Mouse (Mus musculus) MEL (cell line): ENCODE results near the gene Napepld. TPM values are rescaled to one million over a fixed set of nuclear protein-coding genes. Genes with fewer than 3 reads are reported as not detected.

Experiments
- DNase-seq: peaks from one replicate; pipeline ENCODE4 v3.0.0; 2011; ENCODE audit warnings: low read depth, low spot score
- H3K27ac ChIP-seq: 2 replicates; pipeline ENCODE4 v1.5.1; 2012; ENCODE audit warnings: low read depth, mild to moderate bottlenecking, control low read depth, low read length, moderate library complexity; ENCODE audit not compliant: control insufficient read depth
- H3K27me3 ChIP-seq, 2 experiments: fragments of 150-350 bp in 1 of 2; sonication (generic) in 1 of 2; 2 replicates each; pipeline ENCODE4 v1.6.1; 2012; ENCODE audit warnings: low read length in 2 of 2, mild to moderate bottlenecking in 2 of 2, improper control_type of control experiment in 1 of 2, moderate library complexity in 1 of 2; ENCODE audit not compliant: insufficient read depth in 2 of 2, control insufficient read depth in 1 of 2
- H3K36me3 ChIP-seq, 2 experiments: 2 replicates each; pipeline ENCODE4 v1.6.1; 2012 to 2014; ENCODE audit warnings: low read length in 2 of 2, improper control_type of control experiment in 1 of 2, inconsistent platforms in 1 of 2, mild to moderate bottlenecking in 1 of 2; ENCODE audit not compliant: insufficient read depth in 2 of 2, control insufficient read depth in 1 of 2
- H3K4me1 ChIP-seq, 2 experiments: fragments of 150-350 bp in 1 of 2; sonication (generic) in 1 of 2; 2 replicates each; pipeline ENCODE4 v1.6.1; 2012; ENCODE audit warnings: low read length in 2 of 2, improper control_type of control experiment in 1 of 2, mild to moderate bottlenecking in 1 of 2; ENCODE audit not compliant: insufficient read depth in 2 of 2, control insufficient read depth in 1 of 2
- H3K4me3 ChIP-seq, 2 experiments: fragments of 150-350 bp in 1 of 2; sonication (generic) in 1 of 2; 2 replicates each; pipeline ENCODE4 v1.5.1; 2012; ENCODE audit warnings: low read depth in 2 of 2, low read length in 2 of 2, mild to moderate bottlenecking in 2 of 2, moderate library complexity in 2 of 2, control low read depth in 1 of 2, improper control_type of control experiment in 1 of 2; ENCODE audit not compliant: control insufficient read depth in 1 of 2, insufficient read depth in 1 of 2
- H3K79me2 ChIP-seq: 2 replicates; pipeline ENCODE4 v1.6.1; 2012; ENCODE audit warnings: mild to moderate bottlenecking, low read length, moderate library complexity; ENCODE audit not compliant: control insufficient read depth, poor library complexity, insufficient read depth
- H3K9ac ChIP-seq: 2 replicates; pipeline ENCODE4 v1.6.1; 2012; ENCODE audit warnings: low read depth, mild to moderate bottlenecking, control low read depth, low read length, moderate library complexity; ENCODE audit not compliant: control insufficient read depth, poor library complexity, severe bottlenecking
- H3K9me3 ChIP-seq: fragments of 150-350 bp; sonication (generic); replicated peaks from 2 replicates; pipeline ENCODE4 v1.6.1; 2012; ENCODE audit warnings: mild to moderate bottlenecking, low read length, improper control_type of control experiment, moderate library complexity; ENCODE audit not compliant: insufficient read depth
- BHLHE40 ChIP-seq: IDR thresholded peaks from 2 replicates; pipeline ENCODE4 v1.6.1; 2012; ENCODE audit warnings: low read depth, mild to moderate bottlenecking, inconsistent platforms, low read length, improper control_type of control experiment, borderline replicate concordance
- CHD2 ChIP-seq: IDR thresholded peaks from 2 replicates; pipeline ENCODE4 v1.6.1; 2011; ENCODE audit warnings: low read length, improper control_type of control experiment
- EP300 ChIP-seq, 2 experiments: IDR thresholded peaks; 2 replicates each; pipeline ENCODE4 v1.6.1; 2011; ENCODE audit warnings: improper control_type of control experiment in 2 of 2, low read length in 2 of 2, low read depth in 1 of 2, mild to moderate bottlenecking in 1 of 2
- GATA1 ChIP-seq: IDR thresholded peaks from 2 replicates; pipeline ENCODE4 v1.6.1; 2011; ENCODE audit warnings: low read depth, low read length, improper control_type of control experiment
- JUND ChIP-seq: IDR thresholded peaks from 2 replicates; pipeline ENCODE4 v1.6.1; 2011; ENCODE audit warnings: low read depth, mild to moderate bottlenecking, improper control_type of control experiment, low read length
- MXI1 ChIP-seq: IDR thresholded peaks from 2 replicates; pipeline ENCODE4 v1.6.1; 2011; ENCODE audit warnings: mild to moderate bottlenecking, low read depth, low read length, improper control_type of control experiment
- MYC ChIP-seq: IDR thresholded peaks from 2 replicates; pipeline ENCODE4 v1.6.1; 2011; ENCODE audit warnings: low read depth, mild to moderate bottlenecking, low read length, improper control_type of control experiment, moderate library complexity
- NELFE ChIP-seq: IDR thresholded peaks from 2 replicates; pipeline ENCODE4 v1.6.1; 2011; ENCODE audit warnings: low read depth, low read length, improper control_type of control experiment
- RCOR1 ChIP-seq: IDR thresholded peaks from 2 replicates; pipeline ENCODE4 v1.6.1; 2012; ENCODE audit warnings: low read depth, mild to moderate bottlenecking, inconsistent platforms, low read length, improper control_type of control experiment
- SIN3A ChIP-seq: IDR thresholded peaks from 2 replicates; pipeline ENCODE4 v1.6.1; 2012; ENCODE audit warnings: low read length, improper control_type of control experiment, inconsistent platforms
- TAL1 ChIP-seq: IDR thresholded peaks from 2 replicates; pipeline ENCODE4 v1.6.1; 2012; ENCODE audit warnings: mild to moderate bottlenecking, inconsistent platforms, low read length, moderate library complexity, mixed read lengths
- TBP ChIP-seq: IDR thresholded peaks from 2 replicates; pipeline ENCODE4 v1.8.0; 2011; ENCODE audit warnings: low read depth, low read length, improper control_type of control experiment
- TCF12 ChIP-seq: IDR thresholded peaks from 2 replicates; pipeline ENCODE4 v1.6.1; 2014; ENCODE audit warnings: low read depth, mild to moderate bottlenecking, inconsistent platforms, low read length, improper control_type of control experiment, moderate library complexity
- USF1 ChIP-seq: IDR thresholded peaks from 2 replicates; pipeline ENCODE4 v1.6.1; 2014; ENCODE audit warnings: low read depth, mild to moderate bottlenecking, inconsistent platforms, low read length, improper control_type of control experiment, moderate library complexity
- USF2 ChIP-seq, 2 experiments: IDR thresholded peaks; 2 replicates each; pipeline ENCODE4 v1.6.1; 2011 to 2012; ENCODE audit warnings: improper control_type of control experiment in 2 of 2, low read length in 2 of 2, borderline replicate concordance in 1 of 2, inconsistent platforms in 1 of 2, low read depth in 1 of 2, mild to moderate bottlenecking in 1 of 2; ENCODE audit not compliant: insufficient read depth in 1 of 2
- ZC3H11A ChIP-seq: IDR thresholded peaks from 2 replicates; pipeline ENCODE4 v1.6.1; 2012; ENCODE audit warnings: low read depth, mild to moderate bottlenecking, inconsistent platforms, low read length, improper control_type of control experiment
- ZNF384 ChIP-seq: IDR thresholded peaks from 2 replicates; pipeline ENCODE4 v1.6.1; 2012; ENCODE audit warnings: low read depth, mild to moderate bottlenecking, inconsistent platforms, low read length, improper control_type of control experiment
- polyA plus RNA-seq, 2 experiments: library from polyadenylated mRNA; stranded (reverse) in 1 of 2; unstranded in 1 of 2; fragments of >175 nt in 1 of 2; fragments of >200 nt in 1 of 2; gene quantifications; 2 replicates each; pipeline versions ENCODE4 v1.2.1 to v1.2.4; 2012; ENCODE audit warnings: low replicate concordance in 2 of 2, low read depth in 1 of 2; ENCODE audit not compliant: insufficient read length in 2 of 2, insufficient read depth in 1 of 2, missing spikeins in 1 of 2
- total RNA-seq: library from RNA; depleted of rRNA; stranded (reverse); fragments of 300-350 nt; gene quantifications from 2 replicates; pipeline ENCODE4 v1.2.3, GENCODE M21; 2012

Napepld gene
- total and polyA plus RNA-seq, 3 experiments: 1.5 to 3.0 TPM; not detected in 1

DNA sequence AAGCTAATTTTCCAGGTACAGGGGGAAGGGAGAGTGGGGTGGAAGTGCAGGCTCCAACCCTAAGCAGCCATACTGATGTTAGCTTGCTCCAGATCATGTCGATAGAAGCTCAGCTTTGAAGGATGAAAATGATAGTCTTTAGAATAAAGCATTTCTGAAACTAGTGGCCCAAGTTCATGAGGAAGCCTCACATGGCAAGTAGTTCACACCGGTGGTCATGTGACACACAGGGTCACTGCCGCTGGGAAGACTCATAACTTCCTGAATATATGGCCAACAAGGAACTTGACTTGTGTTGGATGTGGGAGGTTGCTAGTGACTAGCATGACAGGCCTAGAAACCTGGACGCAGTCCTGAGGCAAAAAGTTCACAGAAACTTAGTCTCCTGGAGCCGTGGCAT lies 9.0 kb downstream of the Napepld start:
- Histone ChIP-seq H3K79me2 (no peaks in the 10 kb centered on the region), H3K27ac (no peak overlapping the region), H3K4me3 (no peak overlapping the region), H3K9ac (no peak overlapping the region), H3K27me3 (no peaks in the 10 kb centered on the region), H3K9me3 (no peaks in the 10 kb centered on the region), H3K4me1 (peaks cover 9 to 10% of the 10 kb centered on the region in 2 experiments), H3K36me3 (peaks cover 0 to 19% of the 10 kb centered on the region in 2 experiments; a peak in 2 of 4 replicates)
- DNase-seq: no peak
- TF ChIP-seq JUND (no peak), USF1 (peak; percentile 59; the same call in 1 of the 2 replicates), SIN3A (no peak), ZC3H11A (no peak)

DNA sequence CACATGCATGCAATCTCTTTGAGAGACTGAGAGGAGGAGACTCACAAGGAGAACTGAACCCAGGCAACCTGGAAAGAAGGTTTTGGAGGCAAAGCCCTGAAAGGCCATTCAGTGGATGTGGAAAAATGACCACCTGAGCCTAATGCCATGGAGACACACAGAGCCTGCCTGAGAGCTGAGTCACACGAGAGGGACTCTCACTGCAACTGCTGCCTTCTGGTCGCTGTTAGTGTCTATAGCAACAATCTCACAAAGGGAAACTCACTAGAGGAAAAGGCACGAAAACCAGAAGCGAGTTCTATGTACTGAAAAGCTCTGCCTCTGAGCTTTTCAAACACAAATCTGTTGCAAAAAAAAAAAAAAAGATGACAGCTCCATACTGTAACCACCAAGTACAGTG lies 14.2 kb downstream of the Napepld start:
- Histone ChIP-seq H3K27ac (no peak overlapping the region), H3K27me3 (no peaks in the 10 kb centered on the region), H3K9ac (peak overlapping the region; percentile 3), H3K9me3 (no peaks in the 10 kb centered on the region), H3K4me3 (peak overlapping the region; percentile 19 to 27), H3K79me2 (no peaks in the 10 kb centered on the region), H3K4me1 (peaks cover 4 to 7% of the 10 kb centered on the region in 2 experiments; a peak in 2 of 4 replicates), H3K36me3 (peaks cover 0 to 11% of the 10 kb centered on the region in 2 experiments; a peak in 2 of 4 replicates)
- peak; percentile 55; the same call in 1 of the 2 replicates for TF ChIP-seq MYC
- no peak for TF ChIP-seq NELFE
- no peak for TF ChIP-seq CHD2
- 0 out of 2 replicates have a peak, but pooled peaks have one; percentile 26 for TF ChIP-seq TAL1
- no peak for TF ChIP-seq ZC3H11A
- TF ChIP-seq BHLHE40: peak; percentile 29; the same call in 1 of the 2 replicates
- TF ChIP-seq EP300 (IDR thresholded peaks at IDR 0.05; ENCODE audit: low read depth in 1 of 2, low read length in 2 of 2): peak; percentile 69 to 77
- no peak; the same call in 1 of the 2 replicates for TF ChIP-seq MXI1
- peak; percentile 60 for TF ChIP-seq ZNF384
- TF ChIP-seq TCF12: peak; percentile 52
- TF ChIP-seq GATA1: peak; percentile 85
- TF ChIP-seq TBP: peak; percentile 19; the same call in 1 of the 2 replicates
- peak in 1 of 2 experiments; percentile 42; a peak in 1 of 4 replicates for TF ChIP-seq USF2 (IDR thresholded peaks at IDR 0.05; ENCODE audit: borderline replicate concordance in 1 of 2, insufficient read depth in 1 of 2, low read depth in 1 of 2, low read length in 2 of 2)
- TF ChIP-seq USF1: peak; percentile 72; the same call in 1 of the 2 replicates
- peak; percentile 85 for TF ChIP-seq RCOR1
- DNase-seq: peak; percentile 81
